Mouse (Mus musculus): ENCODE results near the gene Rnls. TPM values are rescaled to one million over a fixed set of nuclear protein-coding genes. Genes with fewer than 3 reads are reported as not detected.

Gene Rnls
- polyA plus RNA-seq, 1 experiment from 2014 or later, result 3.1 TPM

DNA sequence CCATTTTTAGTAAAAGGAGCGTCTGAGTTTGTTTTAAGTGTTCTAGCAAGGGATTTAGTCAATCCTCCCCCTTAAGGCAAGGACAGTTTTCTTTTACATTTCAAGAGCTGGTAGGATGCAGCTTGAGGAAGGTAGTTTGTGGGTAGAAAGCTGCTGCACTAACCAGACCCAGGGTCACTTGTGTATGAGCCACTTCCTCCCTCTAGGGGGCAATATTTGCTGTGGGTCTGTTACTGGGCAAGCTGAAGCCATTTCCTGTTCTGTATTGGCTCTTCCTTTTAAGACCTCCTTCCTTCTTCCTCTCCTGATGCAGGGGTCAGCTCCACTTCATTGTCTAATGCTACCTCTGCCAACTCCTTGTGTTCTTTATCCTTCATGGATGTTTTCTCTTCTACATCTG, 273.2 kb downstream of the Rnls start:
- Histone ChIP-seq H3K4me1 (ENCODE audit: insufficient read depth) (peaks cover 2% of the 10 kb centered on the region; the same call in 1 of the 2 replicates), H3K36me3 (replicated peaks; ENCODE audit: insufficient read depth, low read length) (no peaks in the 10 kb centered on the region), H3K9ac (replicated peaks) (no peak overlapping the region), H3K9me3 (ENCODE audit: low read length) (no peaks in the 10 kb centered on the region), H3K27me3 (ENCODE audit: insufficient read depth, low read length) (no peaks in the 10 kb centered on the region), H3K27ac (ENCODE audit: low read depth) (no peak overlapping the region), H3K4me2 (ENCODE audit: low read depth, low read length) (no peak overlapping the region), H3K4me3 (ENCODE audit: low read depth, low read length) (no peak overlapping the region)
- ATAC-seq (no peak), DNase-seq (no peak)
- TF ChIP-seq EP300 (IDR thresholded peaks at IDR 0.05; ENCODE audit: low read depth), result no peak
- peak; percentile 72 for TF ChIP-seq CTCF (IDR thresholded peaks at IDR 0.05; ENCODE audit: low read depth)
- WGBS (ENCODE audit: insufficient replicate concordance), result 67% methylated on average over 1 of the region's 1 CpGs

GRCm38 (mm10) chr19:33114631-33115295, 277.3 kb downstream of the Rnls start:
- H3K4me2 ChIP-seq (ENCODE audit: low read depth, low read length), result no peak overlapping the region
- 60% methylated on average over 8 of the region's 8 CpGs for WGBS (ENCODE audit: insufficient replicate concordance)
- no peak overlapping the region for H3K4me3 ChIP-seq (ENCODE audit: low read depth, low read length)
- H3K4me1 ChIP-seq (ENCODE audit: insufficient read depth), result peaks cover 2% of the 10 kb centered on the region; the same call in 1 of the 2 replicates
- H3K27me3 ChIP-seq (ENCODE audit: insufficient read depth, low read length), result no peaks in the 10 kb centered on the region
- TF ChIP-seq EP300 (IDR thresholded peaks at IDR 0.05; ENCODE audit: low read depth) (no peak), CTCF (IDR thresholded peaks at IDR 0.05; ENCODE audit: low read depth) (no peak)
- H3K27ac ChIP-seq (ENCODE audit: low read depth), result no peak overlapping the region
- no peak for ATAC-seq
- H3K9ac ChIP-seq (replicated peaks), result no peak overlapping the region
- no peak for DNase-seq
- no peaks in the 10 kb centered on the region for H3K9me3 ChIP-seq (ENCODE audit: low read length)
- H3K36me3 ChIP-seq (replicated peaks; ENCODE audit: insufficient read depth, low read length), result no peaks in the 10 kb centered on the region

- DNase-seq (no peak), ATAC-seq (no peak)
- 62% methylated on average over 7 of the region's 7 CpGs for WGBS (ENCODE audit: insufficient replicate concordance)
- H3K9me3 ChIP-seq (ENCODE audit: low read length), result no peaks in the 10 kb centered on the region
- H3K27ac ChIP-seq (ENCODE audit: low read depth), result no peak overlapping the region
- peaks cover 5% of the 10 kb centered on the region; the same call in 1 of the 2 replicates for H3K4me1 ChIP-seq (ENCODE audit: insufficient read depth)
- H3K27me3 ChIP-seq (ENCODE audit: insufficient read depth, low read length), result no peaks in the 10 kb centered on the region
- TF ChIP-seq CTCF (IDR thresholded peaks at IDR 0.05; ENCODE audit: low read depth) (no peak), EP300 (IDR thresholded peaks at IDR 0.05; ENCODE audit: low read depth) (no peak)
- H3K9ac ChIP-seq (replicated peaks), result no peak overlapping the region
- no peak overlapping the region for H3K4me2 ChIP-seq (ENCODE audit: low read depth, low read length)
- no peak overlapping the region for H3K4me3 ChIP-seq (ENCODE audit: low read depth, low read length)
- no peaks in the 10 kb centered on the region for H3K36me3 ChIP-seq (replicated peaks; ENCODE audit: insufficient read depth, low read length)
Measured at GRCm38 (mm10) chr19:33113746-33114145, 278.3 kb downstream of the Rnls start.

- H3K9ac ChIP-seq (replicated peaks), result no peak overlapping the region
- 84% methylated on average over 9 of the region's 9 CpGs for WGBS (ENCODE audit: insufficient replicate concordance)
Measured at GRCm38 (mm10) chr19:33110404-33110803, 281.7 kb downstream of the Rnls start.

DNA sequence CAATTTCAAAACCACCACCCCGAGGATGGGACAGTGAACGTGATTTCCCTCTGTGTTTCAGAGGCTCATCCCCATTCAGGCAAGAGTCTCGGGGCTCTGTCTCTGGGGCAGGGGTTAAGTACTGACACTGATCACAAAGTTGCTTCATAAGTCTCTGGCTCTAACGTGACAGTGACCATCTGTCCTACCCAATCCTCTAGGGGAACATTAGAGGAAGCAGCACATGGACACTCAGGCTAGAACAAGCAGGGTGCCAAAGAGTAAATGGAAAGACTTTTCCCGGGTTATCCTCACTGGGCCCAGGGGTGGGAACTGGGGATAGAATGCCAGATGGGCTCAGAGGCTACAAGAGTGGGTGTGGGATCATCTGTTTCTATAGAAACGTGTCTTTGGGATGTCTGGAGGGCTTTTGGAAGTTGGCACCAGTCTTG, 282.1 kb downstream of the Rnls start:
- peaks cover 5% of the 10 kb centered on the region; the same call in 1 of the 2 replicates for H3K4me1 ChIP-seq (ENCODE audit: insufficient read depth)
- 47% methylated on average over 6 of the region's 6 CpGs for WGBS (ENCODE audit: insufficient replicate concordance)

More at GRCm38 (mm10) chr19:33110404-33110803, 281.7 kb downstream of the Rnls start:
- Histone ChIP-seq H3K4me1 (ENCODE audit: insufficient read depth) (peaks cover 5% of the 10 kb centered on the region; the same call in 1 of the 2 replicates), H3K36me3 (replicated peaks; ENCODE audit: insufficient read depth, low read length) (no peaks in the 10 kb centered on the region), H3K9me3 (ENCODE audit: low read length) (no peaks in the 10 kb centered on the region), H3K4me2 (ENCODE audit: low read depth, low read length) (no peak overlapping the region), H3K4me3 (ENCODE audit: low read depth, low read length) (no peak overlapping the region), H3K27me3 (ENCODE audit: insufficient read depth, low read length) (no peaks in the 10 kb centered on the region), H3K27ac (ENCODE audit: low read depth) (no peak overlapping the region)
- no peak for DNase-seq
- no peak for ATAC-seq
- TF ChIP-seq CTCF (IDR thresholded peaks at IDR 0.05; ENCODE audit: low read depth), result no peak
- no peak for TF ChIP-seq EP300 (IDR thresholded peaks at IDR 0.05; ENCODE audit: low read depth)

GRCm38 (mm10) chr19:33109141-33109540, 283.0 kb downstream of the Rnls start:
- no peak for ATAC-seq
- Histone ChIP-seq H3K4me3 (ENCODE audit: low read depth, low read length) (no peak overlapping the region), H3K36me3 (replicated peaks; ENCODE audit: insufficient read depth, low read length) (no peaks in the 10 kb centered on the region), H3K9me3 (ENCODE audit: low read length) (no peaks in the 10 kb centered on the region), H3K27ac (ENCODE audit: low read depth) (no peak overlapping the region), H3K27me3 (ENCODE audit: insufficient read depth, low read length) (no peaks in the 10 kb centered on the region), H3K4me1 (ENCODE audit: insufficient read depth) (peaks cover 5% of the 10 kb centered on the region; the same call in 1 of the 2 replicates), H3K4me2 (ENCODE audit: low read depth, low read length) (no peak overlapping the region), H3K9ac (replicated peaks) (no peak overlapping the region)
- no peak for TF ChIP-seq CTCF (IDR thresholded peaks at IDR 0.05; ENCODE audit: low read depth)
- TF ChIP-seq EP300 (IDR thresholded peaks at IDR 0.05; ENCODE audit: low read depth), result no peak
- 65% methylated on average over 7 of the region's 7 CpGs for WGBS (ENCODE audit: insufficient replicate concordance)
- DNase-seq, result no peak

More for the DNA sequence above, 282.1 kb downstream of the Rnls start:
- ATAC-seq (peak; percentile 29; the same call in 1 of the 2 replicates), DNase-seq (no peak)
- Histone ChIP-seq H3K27ac (ENCODE audit: low read depth) (no peak overlapping the region), H3K27me3 (ENCODE audit: insufficient read depth, low read length) (no peaks in the 10 kb centered on the region), H3K4me2 (ENCODE audit: low read depth, low read length) (no peak overlapping the region), H3K9ac (replicated peaks) (no peak overlapping the region), H3K36me3 (replicated peaks; ENCODE audit: insufficient read depth, low read length) (no peaks in the 10 kb centered on the region), H3K9me3 (ENCODE audit: low read length) (no peaks in the 10 kb centered on the region), H3K4me3 (ENCODE audit: low read depth, low read length) (no peak overlapping the region)
- TF ChIP-seq EP300 (IDR thresholded peaks at IDR 0.05; ENCODE audit: low read depth) (no peak), CTCF (IDR thresholded peaks at IDR 0.05; ENCODE audit: low read depth) (no peak)
